11 mouse cellular contexts compared by ENCODE assay signal in the genomic region with DNA sequence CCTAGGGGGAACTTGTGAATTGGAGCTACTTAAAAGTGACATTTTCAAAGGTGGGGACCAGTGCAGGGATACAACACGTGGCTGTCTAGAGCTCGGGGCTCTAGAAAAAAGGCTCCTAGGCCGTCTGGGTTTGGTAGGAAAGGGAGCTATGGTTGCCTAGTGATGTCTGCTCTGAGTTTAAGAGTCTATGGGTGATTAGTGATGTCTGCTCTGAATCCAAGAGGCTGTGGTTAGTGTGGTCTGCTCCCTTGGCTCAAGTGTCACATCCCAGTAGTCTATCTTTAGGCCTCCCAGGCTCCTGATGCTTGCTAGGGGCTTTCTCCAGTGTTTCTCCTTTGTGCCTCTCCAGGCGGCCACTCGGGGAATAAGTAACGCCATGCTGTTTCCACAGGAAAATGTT. TPM values are rescaled to one million over a fixed set of nuclear protein-coding genes. Genes with fewer than 3 reads are reported as not detected.
DNase-seq lines count a peak whose midpoint lies in the region; ATAC-seq and TF ChIP-seq lines count a peak whose summit lies in the region.
"Had no signal": no experiment of that assay in that cellular context is flagged by ENCODE, and none has a peak within 500 bp of the region (broad histone marks: within the 10 kb centered on the region; RNA-seq: fewer than 3 reads in every experiment).

No protein-coding gene starts in this region.

- peak overlapping the region; percentile 29 for H3K27ac ChIP-seq in heart, embryonic 11.5 days (ENCODE audit: low read depth, low read length)
- H3K27ac ChIP-seq in liver, embryonic 13.5 days, result peak overlapping the region; percentile 53; the same call in 1 of the 2 replicates
- H3K27ac ChIP-seq in liver, postnatal 0 days (ENCODE audit: low read depth), result no peak overlapping the region
- 0 out of 2 replicates have a peak overlapping the region, but pooled peaks have one; percentile 54 for H3K27ac ChIP-seq in cortical plate, adult 2 months (ENCODE audit: insufficient read depth, low read length)
- H3K27ac ChIP-seq in hindbrain, embryonic 15.5 days (replicated peaks), result peak overlapping the region; percentile 50; the same call in 1 of the 2 replicates

- no peak for TF ChIP-seq POLR2A in cortical plate, adult 2 months (IDR thresholded peaks at IDR 0.05; ENCODE audit: extremely low read depth, insufficient read depth, low read length)

- 50% methylated on average over 6 of the region's 6 CpGs for WGBS in heart, embryonic 11.5 days (ENCODE audit: insufficient replicate concordance)
- WGBS in liver, embryonic 13.5 days (ENCODE audit: insufficient replicate concordance), result 74% methylated on average over 6 of the region's 6 CpGs
- WGBS in liver, postnatal 0 days (ENCODE audit: insufficient replicate concordance), result 76% methylated on average over 6 of the region's 6 CpGs
- 69% methylated on average over 6 of the region's 6 CpGs for WGBS in hindbrain, embryonic 15.5 days

- no peak for TF ChIP-seq EP300 in liver, postnatal 0 days (IDR thresholded peaks at IDR 0.05; ENCODE audit: low read depth)

- DNase-seq in heart, postnatal 25 days (ENCODE audit: low spot score), result no peak
- DNase-seq in liver, embryonic 13.5 days, result no peak
- DNase-seq in liver, postnatal 0 days, result no peak
- DNase-seq in right cerebral cortex, postnatal 14 days, result no peak
- DNase-seq in adipocyte (ENCODE audit: low spot score), result no peak
- DNase-seq: adrenal gland, adult 2 months; cerebellum, adult 11 months; left cerebral cortex, postnatal 4 days had no signal

- H3K27me3 ChIP-seq in heart, embryonic 11.5 days (ENCODE audit: control insufficient read depth, insufficient read depth, low read length), result no peaks in the 10 kb centered on the region
- H3K27me3 ChIP-seq in liver, embryonic 13.5 days, result no peaks in the 10 kb centered on the region
- H3K27me3 ChIP-seq in liver, postnatal 0 days (ENCODE audit: insufficient read depth, low read length), result no peaks in the 10 kb centered on the region
- no peaks in the 10 kb centered on the region for H3K27me3 ChIP-seq in hindbrain, embryonic 15.5 days

- H3K4me1 ChIP-seq in heart, embryonic 11.5 days (ENCODE audit: control insufficient read depth, insufficient read depth, low read length), result peaks cover 11% of the 10 kb centered on the region
- H3K4me1 ChIP-seq in liver, embryonic 13.5 days (replicated peaks), result peaks cover 96% of the 10 kb centered on the region
- H3K4me1 ChIP-seq in liver, postnatal 0 days (ENCODE audit: insufficient read depth), result peaks cover 40% of the 10 kb centered on the region
- H3K4me1 ChIP-seq in cortical plate, adult 2 months (ENCODE audit: control insufficient read depth, insufficient read depth, low read length), result peaks cover 15% of the 10 kb centered on the region
- H3K4me1 ChIP-seq in hindbrain, embryonic 15.5 days (replicated peaks), result peaks cover 17% of the 10 kb centered on the region

- no peak overlapping the region for H3K4me2 ChIP-seq in heart, embryonic 11.5 days
- H3K4me2 ChIP-seq in liver, embryonic 13.5 days, result no peak overlapping the region
- H3K4me2 ChIP-seq in liver, postnatal 0 days (ENCODE audit: low read depth, low read length), result no peak overlapping the region
- H3K4me2 ChIP-seq in hindbrain, embryonic 15.5 days, result no peak overlapping the region

- no peak for TF ChIP-seq CTCF in liver, postnatal 0 days (IDR thresholded peaks at IDR 0.05; ENCODE audit: low read depth)
- TF ChIP-seq CTCF in cortical plate, adult 2 months (IDR thresholded peaks at IDR 0.05; ENCODE audit: extremely low read depth, insufficient read depth, low read length), result no peak

- ATAC-seq in heart, embryonic 11.5 days (replicated peaks; ENCODE audit: insufficient number of reproducible peaks, low FRiP score, low TSS enrichment), result no peak
- ATAC-seq in liver, embryonic 13.5 days (ENCODE audit: low read depth), result no peak
- ATAC-seq in liver, postnatal 0 days, result no peak
- ATAC-seq in hindbrain, embryonic 15.5 days (ENCODE audit: low FRiP score, low read depth), result no peak

- intact Hi-C loops in heart, postnatal 25 days (cut with DNase I), result no loop called here

- no peak overlapping the region for H3K9ac ChIP-seq in heart, embryonic 11.5 days (ENCODE audit: low read depth, low read length)
- H3K9ac ChIP-seq in liver, embryonic 13.5 days, result no peak overlapping the region
- H3K9ac ChIP-seq in liver, postnatal 0 days (replicated peaks), result no peak overlapping the region
- no peak overlapping the region for H3K9ac ChIP-seq in hindbrain, embryonic 15.5 days

- no peaks in the 10 kb centered on the region for H3K36me3 ChIP-seq in heart, embryonic 11.5 days (ENCODE audit: control insufficient read depth, insufficient read depth, low read length)
- H3K36me3 ChIP-seq in liver, embryonic 13.5 days, result peaks cover 29% of the 10 kb centered on the region
- H3K36me3 ChIP-seq in liver, postnatal 0 days (replicated peaks; ENCODE audit: insufficient read depth, low read length), result peaks cover 2% of the 10 kb centered on the region; the same call in 1 of the 2 replicates
- no peaks in the 10 kb centered on the region for H3K36me3 ChIP-seq in hindbrain, embryonic 15.5 days

- H3K4me3 ChIP-seq in heart, embryonic 11.5 days (ENCODE audit: low read depth, low read length), result no peak overlapping the region
- H3K4me3 ChIP-seq in liver, embryonic 13.5 days (replicated peaks), result no peak overlapping the region
- H3K4me3 ChIP-seq in liver, postnatal 0 days (ENCODE audit: low read depth, low read length), result no peak overlapping the region
- H3K4me3 ChIP-seq in cortical plate, adult 2 months (ENCODE audit: insufficient read depth, low read length), result no peak overlapping the region
- no peak overlapping the region for H3K4me3 ChIP-seq in hindbrain, embryonic 15.5 days

- no peaks in the 10 kb centered on the region for H3K9me3 ChIP-seq in heart, embryonic 11.5 days (replicated peaks; ENCODE audit: control insufficient read depth, low read length)
- no peaks in the 10 kb centered on the region for H3K9me3 ChIP-seq in liver, embryonic 13.5 days (replicated peaks)
- no peaks in the 10 kb centered on the region for H3K9me3 ChIP-seq in liver, postnatal 0 days (ENCODE audit: low read length)
- no peaks in the 10 kb centered on the region for H3K9me3 ChIP-seq in hindbrain, embryonic 15.5 days

RNA-seq across cellular contexts. Expression of gene Mgll, which starts 29.4 kb away (rescaled TPM):
- 7.3 and 8.6 TPM in 2 replicates for polyA plus RNA-seq in heart, embryonic 11.5 days (2014; fragmentation: Nextera tagmentation; extraction: Ambion mirVana)
- 100 to 1,000 TPM; 115 to 127 TPM for total RNA-seq in heart, postnatal 25 days (2021)
- polyA plus RNA-seq in liver, embryonic 13.5 days (2015; fragmentation: Nextera tagmentation; extraction: Ambion mirVana), result 66.8 and 68.8 TPM in 2 replicates
- polyA plus RNA-seq in liver, postnatal 0 days (2015; fragmentation: Nextera tagmentation; extraction: Ambion mirVana), result 106 and 121 TPM in 2 replicates
- 220 TPM in 2 replicates for polyA plus RNA-seq in cortical plate, adult 2 months (2012; rRNA removed)
- polyA plus RNA-seq in hindbrain, embryonic 15.5 days (2015; fragmentation: Nextera tagmentation; extraction: Ambion mirVana), result 54.3 and 59.0 TPM in 2 replicates
